Comparison of ENCODE assay signal across 1 mouse cellular context in genomic region chr6:142986706-142987105, GRCm38 (mm10). TPM values are rescaled to one million over a fixed set of nuclear protein-coding genes. Genes with fewer than 3 reads are reported as not detected.
"Had no signal": no experiment of that assay in that cellular context is flagged by ENCODE, and none has a peak within 500 bp of the region (broad histone marks: within the 10 kb centered on the region; RNA-seq: fewer than 3 reads in every experiment).

No protein-coding gene starts in this region.

RNA-seq across cellular contexts. Expression of gene St8sia1, which starts 22.5 kb away (rescaled TPM):
- total RNA-seq: monocyte, adult 5-6 weeks had no signal
